Mouse (Mus musculus): ENCODE measurements at regions not wholly inside any gene's neighbourhood (a gene's known extent, or its start where the extent isn't known, plus 50 kb on each side); places are given as distances from the start of the nearest gene placed in this dataset.

DNA sequence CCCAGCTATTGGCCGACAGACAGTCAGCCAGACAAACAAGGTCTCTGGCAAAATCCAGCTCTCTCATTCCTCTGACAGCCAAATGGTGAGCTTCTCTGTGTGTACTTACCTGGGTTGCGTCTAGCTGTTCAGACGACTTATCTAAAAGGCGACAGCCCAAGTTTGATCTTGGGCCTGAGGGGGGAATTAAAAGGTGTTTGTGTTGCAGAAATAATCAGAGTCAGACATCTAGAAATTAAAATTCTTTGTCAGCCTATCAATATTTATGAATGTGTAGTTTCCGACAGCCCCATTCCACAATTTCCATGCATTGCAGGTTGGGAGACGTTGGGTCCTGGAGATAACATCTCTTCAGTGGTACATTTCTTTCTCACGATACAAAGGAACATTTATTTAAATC is 128.9 kb upstream of the Nudt7 start:
- Histone ChIP-seq H3K4me3 (replicated peaks in 1 of 3; ENCODE audit: low read depth in 2 of 3, low read length in 2 of 3, poor library complexity in 1 of 3) (no peak overlapping the region), H3K36me3 (replicated peaks in 1 of 2; ENCODE audit: control insufficient read depth in 1 of 2, insufficient read depth in 1 of 2, low read length in 1 of 2) (no peaks in the 10 kb centered on the region), H3K27ac (ENCODE audit: insufficient read depth, low read depth) (no peak overlapping the region), H3K27me3 (replicated peaks) (no peaks in the 10 kb centered on the region), H3K79me2 (replicated peaks; ENCODE audit: control insufficient read depth, extremely low read depth, insufficient read depth, poor library complexity, severe bottlenecking) (no peaks in the 10 kb centered on the region), H3K9ac (ENCODE audit: insufficient read depth, low read depth) (no peak overlapping the region), H3K4me2 (ENCODE audit: insufficient read depth, low read depth, poor library complexity, severe bottlenecking) (no peak overlapping the region), H3K4me1 (ENCODE audit: control insufficient read depth in 1 of 2, insufficient read depth in 2 of 2) (no peaks in the 10 kb centered on the region), H3K9me3 (replicated peaks; ENCODE audit: low read length) (peaks cover 58% of the 10 kb centered on the region)
- in situ Hi-C loops (cut with MboI; ENCODE audit: low pct_ligation_motif_present, low pct_unique_long_range_greater_than_20kb, low sequenced_read_pairs) (no loop called here), dilution Hi-C loops (cut with MboI; ENCODE audit: extremely low pct_ligation_motif_present, extremely low pct_unique_long_range_greater_than_20kb, low sequenced_read_pairs) (no loop called here)
- no peak for DNase-seq (ENCODE audit: extremely low read depth)
- TF ChIP-seq TCF12 (IDR thresholded peaks at IDR 0.05; ENCODE audit: low read depth, low read length) (no peak), ZKSCAN1 (IDR thresholded peaks at IDR 0.05; ENCODE audit: borderline replicate concordance, low read depth, low read length) (no peak), POLR2A (IDR thresholded peaks at IDR 0.05; ENCODE audit: low read depth, low read length) (no peak), MYC (IDR thresholded peaks at IDR 0.05; ENCODE audit: low read depth, low read length) (no peak), E2F4 (IDR thresholded peaks at IDR 0.05; ENCODE audit: insufficient replicate concordance, low read depth, low read length) (no peak), JUN (IDR thresholded peaks at IDR 0.05; ENCODE audit: insufficient read depth, low read depth, low read length) (no peak), ZMIZ1 (IDR thresholded peaks at IDR 0.05; ENCODE audit: low read depth, low read length) (no peak), MAX (IDR thresholded peaks at IDR 0.05; ENCODE audit: low read length) (no peak), EP300 (IDR thresholded peaks at IDR 0.05; ENCODE audit: low read length) (no peak), USF1 (IDR thresholded peaks at IDR 0.05; ENCODE audit: low read depth, low read length) (no peak)

DNA sequence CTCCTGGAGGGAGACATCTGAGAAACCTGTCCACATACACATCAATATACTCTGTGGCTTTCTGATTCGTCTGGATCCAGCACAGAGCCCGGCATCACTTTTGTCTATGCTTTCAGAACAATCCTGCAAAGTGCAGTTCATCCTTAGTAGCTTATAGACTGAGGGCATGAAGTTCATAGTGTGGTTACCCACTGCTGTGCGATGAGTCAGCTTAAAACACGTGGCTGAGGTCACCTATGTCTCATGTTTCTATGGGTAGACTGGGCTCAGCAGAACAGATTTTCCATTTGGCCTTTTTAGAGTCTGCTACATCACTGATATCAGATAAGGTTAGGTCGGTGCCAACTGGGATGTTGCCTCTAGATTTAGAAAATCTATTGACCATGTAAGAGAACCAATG is 126.8 kb upstream of the Nudt7 start:
- DNase-seq (ENCODE audit: extremely low read depth), result no peak
- Histone ChIP-seq H3K9ac (ENCODE audit: insufficient read depth, low read depth) (no peak overlapping the region), H3K27ac (ENCODE audit: insufficient read depth, low read depth) (no peak overlapping the region), H3K4me3 (replicated peaks in 1 of 3; ENCODE audit: low read depth in 2 of 3, low read length in 2 of 3, poor library complexity in 1 of 3) (no peak overlapping the region), H3K9me3 (replicated peaks; ENCODE audit: low read length) (peaks cover 54% of the 10 kb centered on the region), H3K27me3 (replicated peaks) (no peaks in the 10 kb centered on the region), H3K36me3 (replicated peaks in 1 of 2; ENCODE audit: control insufficient read depth in 1 of 2, insufficient read depth in 1 of 2, low read length in 1 of 2) (no peaks in the 10 kb centered on the region), H3K79me2 (replicated peaks; ENCODE audit: control insufficient read depth, extremely low read depth, insufficient read depth, poor library complexity, severe bottlenecking) (no peaks in the 10 kb centered on the region), H3K4me2 (ENCODE audit: insufficient read depth, low read depth, poor library complexity, severe bottlenecking) (no peak overlapping the region), H3K4me1 (ENCODE audit: control insufficient read depth in 1 of 2, insufficient read depth in 2 of 2) (no peaks in the 10 kb centered on the region)
- in situ Hi-C loops (cut with MboI; ENCODE audit: low pct_ligation_motif_present, low pct_unique_long_range_greater_than_20kb, low sequenced_read_pairs), result no loop called here
- TF ChIP-seq JUND (conservative IDR thresholded peaks at IDR 0.05; ENCODE audit: low read depth, low read length) (no peak), ZMIZ1 (IDR thresholded peaks at IDR 0.05; ENCODE audit: low read depth, low read length) (no peak), SMC3 (IDR thresholded peaks at IDR 0.05; ENCODE audit: low read depth, low read length) (no peak), BHLHE40 (IDR thresholded peaks at IDR 0.05; ENCODE audit: low read depth, low read length) (no peak), TCF12 (IDR thresholded peaks at IDR 0.05; ENCODE audit: low read depth, low read length) (no peak), MEF2A (IDR thresholded peaks at IDR 0.05; ENCODE audit: borderline replicate concordance, low read depth, low read length) (no peak), NRF1 (IDR thresholded peaks at IDR 0.05; ENCODE audit: low read depth, low read length) (no peak), USF2 (conservative IDR thresholded peaks at IDR 0.05; ENCODE audit: low read depth, low read length) (no peak), JUN (IDR thresholded peaks at IDR 0.05; ENCODE audit: insufficient read depth, low read depth, low read length) (no peak), TBP (conservative IDR thresholded peaks at IDR 0.05; ENCODE audit: low read depth, low read length) (no peak)
- dilution Hi-C loops (cut with MboI; ENCODE audit: extremely low pct_ligation_motif_present, extremely low pct_unique_long_range_greater_than_20kb, low sequenced_read_pairs), result no loop called here
